Mouse (Mus musculus) layer of hippocampus, adult 18-20 months (tissue): ENCODE measurements around the gene Cyb561. TPM values are rescaled to one million over a fixed set of nuclear protein-coding genes. Genes with fewer than 3 reads are reported as not detected.

ENCODE experiments used
- DNase-seq, 2 experiments: peaks; one replicate each; pipeline ENCODE4 v3.0.0; 2022; ENCODE audit warnings: low spot score in 2 of 2
- long read RNA-seq: library from polyadenylated mRNA; stranded (forward); transcript quantifications from one replicate; pipeline ENCODE4 v2.0.0, GENCODE M21; 2021
- total RNA-seq, 2 experiments: library from RNA; stranded (reverse); gene quantifications; 2 replicates each; pipeline ENCODE4 v1.2.3; 2021

Gene Cyb561
- 10 to 100 TPM; 48.7 to 64.4 TPM for total RNA-seq
- long read RNA-seq, transcript Cyb561-201 (6 exons, 2,741 nt), result major isoform, 61 of 152 reads
- long read RNA-seq, partial matches to known transcripts, result 17 of 152 reads
- long read RNA-seq, other reads (novel, unspliced or antisense), result 73 of 152 reads

DNA sequence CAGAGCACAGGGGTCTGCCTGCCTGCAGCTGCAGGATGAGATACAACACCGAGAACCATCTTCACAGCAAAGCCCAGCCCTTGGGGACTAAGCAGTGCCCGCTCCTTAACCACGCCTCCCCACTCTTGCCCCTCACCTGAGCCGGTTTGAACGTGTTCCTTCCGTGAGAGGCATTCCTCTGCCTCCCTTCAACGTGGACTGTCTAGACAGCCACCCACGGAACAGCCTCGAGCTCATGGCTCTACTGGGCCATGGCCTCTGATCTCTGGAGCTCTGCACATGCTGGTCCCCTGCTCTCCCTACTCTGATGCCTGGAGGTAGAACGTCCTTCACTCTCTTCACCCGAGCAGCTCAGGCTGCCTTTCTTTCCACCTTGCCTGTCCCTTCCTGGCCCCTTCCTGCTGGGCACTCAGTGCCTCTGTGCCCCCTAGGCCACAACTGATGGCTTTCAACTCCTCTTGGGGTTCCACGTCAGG is at the start of gene Cyb561:
Gene Cyb561 (minus strand): TSS at position 426 of the 476 bp plus-strand sequence.
- no peak for DNase-seq

DNA sequence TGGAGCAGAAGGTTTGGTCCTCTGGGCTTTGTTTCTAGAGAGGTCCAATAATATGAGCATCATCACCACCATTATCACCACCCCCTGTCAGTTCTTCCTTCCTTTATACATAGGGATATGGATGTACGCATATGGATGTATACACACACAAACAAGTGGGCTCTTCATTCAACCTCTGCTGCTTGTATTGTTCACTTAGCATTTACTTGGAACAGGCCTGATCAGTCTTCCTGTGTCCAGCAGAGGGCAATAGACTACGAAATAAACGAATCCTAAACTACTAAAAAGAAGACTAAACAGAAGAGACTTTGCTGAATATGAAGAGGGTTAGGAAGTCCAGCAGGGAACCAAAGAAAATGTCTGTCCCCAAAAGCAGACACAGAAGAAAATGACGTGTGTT is 48.6 kb upstream of the Cyb561 start:
- DNase-seq, result peak in 1 of 2 experiments; percentile 68

DNA sequence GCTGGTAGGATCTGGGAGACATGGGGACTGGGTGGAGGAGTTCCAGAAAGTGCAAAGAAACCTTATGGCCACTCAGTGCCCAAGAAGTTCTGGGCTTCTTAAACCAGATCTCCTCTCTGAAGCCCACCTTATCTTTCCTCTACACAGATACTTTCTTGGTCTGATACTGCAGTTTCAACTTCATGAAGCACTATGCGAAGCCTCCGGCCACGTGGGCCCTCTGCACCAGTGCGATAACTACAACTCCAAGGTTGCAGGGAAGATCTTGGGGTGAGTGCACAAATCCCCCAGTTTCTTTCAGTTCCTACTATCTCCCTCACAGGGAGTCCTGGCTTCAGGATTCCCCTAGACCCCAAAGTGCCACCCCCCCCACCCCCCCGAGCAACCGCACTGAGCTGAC is 46.9 kb upstream of the Cyb561 start:
- DNase-seq, result no peak

DNA sequence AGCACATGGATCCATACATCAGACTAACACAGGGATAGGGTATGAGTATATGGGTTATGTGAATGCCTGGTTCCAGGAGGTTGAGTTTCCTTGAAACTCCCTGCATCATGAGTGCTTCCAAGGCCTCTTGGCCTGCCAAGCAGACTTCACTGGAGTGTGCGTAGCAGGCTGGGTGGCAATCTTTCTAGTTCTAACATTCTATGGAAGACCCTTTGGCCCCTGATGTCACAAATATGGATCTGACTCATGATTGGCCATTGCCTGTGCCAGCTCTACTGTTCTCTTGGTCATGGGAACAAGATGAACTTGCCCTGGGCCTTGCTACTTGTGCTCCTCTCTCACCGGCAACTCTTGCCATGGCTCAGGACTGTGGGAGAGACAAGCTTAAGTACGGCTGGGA is 41.2 kb upstream of the Cyb561 start, which contains the start of gene Ace3:
Gene Ace3 (plus strand): TSS at position 301 of the 400 bp plus-strand sequence.
- DNase-seq, result no peak

DNA sequence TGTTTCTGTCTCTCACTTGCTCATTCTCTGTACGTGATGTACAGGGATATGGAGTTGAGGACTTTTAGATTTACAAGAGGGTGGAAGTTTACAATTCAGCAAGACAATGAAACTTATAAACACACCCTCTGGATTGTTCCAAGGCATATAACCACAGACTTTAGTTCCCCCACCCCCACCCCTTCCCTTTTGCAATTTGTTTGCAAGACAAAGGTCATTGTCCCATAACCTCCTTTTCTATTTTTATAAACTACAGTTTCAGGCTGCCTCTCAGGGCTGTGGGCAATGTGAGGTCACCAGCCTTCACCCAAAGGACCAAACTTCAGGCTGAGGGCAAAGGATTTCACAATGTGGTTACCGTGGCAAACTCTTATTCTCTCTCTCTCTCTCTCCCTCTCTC is 37.1 kb upstream of the Cyb561 start:
- DNase-seq, result no peak

DNA sequence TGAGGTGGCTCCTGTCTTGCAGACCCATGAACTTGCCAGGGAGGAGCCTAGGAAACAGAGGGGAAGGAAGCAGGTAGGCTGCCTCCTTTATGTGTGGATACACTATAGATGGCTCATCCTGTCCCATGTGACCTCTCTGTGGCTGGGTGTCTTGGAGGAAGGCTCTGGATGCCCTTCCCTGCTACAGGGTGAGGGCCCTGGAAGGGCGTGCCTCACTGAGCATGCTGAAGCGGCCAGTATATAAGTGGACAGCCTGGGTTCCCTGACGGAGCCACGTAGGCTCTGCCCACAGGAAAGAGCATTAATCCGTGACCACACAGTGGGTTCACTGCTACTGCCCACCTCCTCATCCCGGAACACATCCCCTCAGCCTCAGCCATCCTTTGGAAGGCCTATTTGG is 36.3 kb upstream of the Cyb561 start:
- DNase-seq, result no peak

DNA sequence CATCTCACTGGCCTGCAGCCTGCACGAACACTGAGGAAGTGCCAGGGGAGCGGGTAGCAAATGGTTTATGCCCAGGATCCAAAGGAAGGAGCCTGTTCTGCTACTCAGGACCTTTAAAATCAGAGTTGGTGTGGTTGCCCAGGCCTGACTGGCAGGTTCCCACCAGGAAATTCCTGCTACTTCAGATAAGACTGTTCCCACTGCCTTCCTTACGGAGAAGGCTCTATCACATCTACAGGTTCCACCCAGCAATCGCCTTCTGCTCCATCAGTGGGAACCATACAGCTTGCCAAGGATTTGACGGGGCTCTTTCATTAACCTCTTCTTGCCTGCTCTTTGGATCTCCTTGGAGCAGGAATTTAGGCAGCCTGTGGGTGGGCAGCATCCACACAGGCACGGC is 34.3 kb upstream of the Cyb561 start:
- DNase-seq, result no peak

DNA sequence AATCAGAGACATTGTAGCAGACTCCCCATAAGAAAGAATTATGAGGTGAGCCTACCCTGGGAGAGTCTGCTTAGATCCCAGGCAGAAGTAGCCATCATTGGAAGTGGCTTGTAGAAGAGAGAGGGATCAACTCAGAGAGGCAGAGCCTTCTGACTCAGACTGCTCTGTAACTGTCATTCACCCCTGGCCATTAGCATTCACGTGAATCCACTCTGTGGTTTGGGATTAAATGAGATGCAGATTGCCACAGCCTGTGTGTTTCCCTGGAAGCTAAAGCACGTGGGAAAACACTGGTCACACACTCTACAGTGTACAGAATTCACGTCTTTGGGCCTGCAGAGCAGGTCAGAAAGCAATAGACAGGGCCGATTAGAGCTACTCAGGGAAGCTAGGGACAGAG is 31.3 kb upstream of the Cyb561 start:
- no peak for DNase-seq

DNA sequence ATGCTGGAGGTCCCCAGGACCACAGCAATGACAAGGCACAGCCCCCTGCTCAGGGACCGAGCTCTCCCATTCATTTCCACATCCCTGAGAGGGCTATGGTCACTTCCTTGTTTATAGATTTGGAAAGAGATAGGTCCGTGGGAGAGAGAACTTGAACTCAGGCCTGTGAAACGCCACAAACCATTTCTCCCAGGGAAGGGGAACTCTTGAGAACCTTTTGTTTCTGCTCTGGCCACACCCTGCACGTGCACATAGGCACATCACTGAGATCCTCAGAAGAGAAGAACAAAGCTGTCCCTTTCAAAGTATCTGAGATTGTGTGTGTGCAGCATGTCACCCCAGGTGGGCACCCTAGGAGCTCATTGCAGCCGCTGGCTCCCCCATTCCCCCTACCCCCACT is 25.5 kb upstream of the Cyb561 start:
- DNase-seq, result no peak

DNA sequence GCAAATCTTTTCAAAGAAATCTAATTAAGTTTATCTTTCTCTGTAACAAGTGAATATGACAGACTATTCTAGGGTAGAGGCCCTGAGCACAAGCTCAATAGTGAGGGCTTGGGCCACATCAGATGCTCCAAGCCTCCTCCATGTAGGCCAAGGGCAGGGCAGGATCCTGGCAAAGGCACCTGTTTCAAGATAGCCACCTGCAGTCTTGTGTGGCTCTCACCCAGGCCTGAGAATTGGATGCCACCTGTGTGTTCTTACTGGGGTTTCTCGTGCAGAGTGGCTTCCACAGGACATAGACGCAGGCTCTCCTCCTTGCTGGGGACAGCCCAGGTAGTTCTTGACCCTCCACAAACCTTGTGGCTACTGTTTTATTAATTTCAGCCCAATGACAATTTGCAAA is 25.1 kb upstream of the Cyb561 start:
- DNase-seq, result no peak

DNA sequence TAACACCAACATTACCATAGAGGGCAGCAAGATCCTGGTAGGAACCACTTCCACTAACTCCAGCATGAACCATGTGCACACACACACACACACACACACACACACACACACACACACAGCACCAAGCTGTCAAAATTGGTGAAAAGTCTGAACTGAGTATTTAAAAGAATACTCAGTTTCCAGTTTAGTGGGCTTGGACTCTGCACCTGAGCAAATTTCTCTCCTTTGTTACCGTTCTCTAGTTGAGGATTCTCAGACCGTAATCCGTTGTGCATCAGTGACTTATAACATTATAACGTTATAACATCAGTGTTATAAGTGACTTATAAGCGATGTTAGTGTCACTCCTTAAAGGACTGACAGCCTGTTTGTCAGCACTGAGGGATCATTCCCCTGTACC is 22.5 kb upstream of the Cyb561 start:
- DNase-seq, result no peak

DNA sequence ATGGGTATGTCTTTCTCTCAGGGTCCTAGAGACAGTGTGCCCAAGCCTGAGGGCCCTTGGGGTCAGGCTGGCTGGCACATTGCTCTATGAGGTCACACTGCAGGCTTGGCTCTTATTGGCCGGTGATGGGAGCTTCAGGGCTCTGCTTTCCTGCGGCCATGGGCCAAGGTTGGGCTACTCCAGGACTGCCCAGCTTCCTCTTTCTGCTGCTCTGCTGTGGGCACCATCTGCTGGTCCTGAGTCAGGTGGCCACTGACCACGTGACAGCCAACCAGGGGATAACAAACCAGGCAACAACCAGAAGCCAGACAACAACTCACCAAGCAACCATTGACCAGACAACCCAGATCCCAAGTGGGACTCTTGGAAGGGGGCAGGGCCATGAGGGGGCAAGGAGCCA is 21.9 kb upstream of the Cyb561 start:
- no peak for DNase-seq

DNA sequence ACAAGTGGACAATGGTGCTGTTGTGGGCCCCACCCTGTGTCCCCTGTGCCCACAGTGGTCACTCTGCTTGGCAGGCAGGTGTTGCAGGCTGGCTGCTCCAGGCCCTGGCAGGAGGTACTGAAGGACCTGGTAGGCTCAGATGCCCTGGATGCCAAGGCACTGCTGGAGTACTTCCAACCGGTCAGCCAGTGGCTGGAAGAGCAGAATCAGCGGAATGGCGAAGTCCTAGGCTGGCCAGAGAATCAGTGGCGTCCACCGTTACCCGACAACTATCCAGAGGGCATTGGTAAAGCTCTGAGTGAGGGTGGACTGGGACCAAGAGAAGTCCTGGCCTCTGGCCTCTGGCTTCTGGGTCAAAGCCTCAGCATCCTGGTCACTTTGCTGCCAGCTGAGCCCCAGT is 21.5 kb upstream of the Cyb561 start:
- DNase-seq, result no peak

DNA sequence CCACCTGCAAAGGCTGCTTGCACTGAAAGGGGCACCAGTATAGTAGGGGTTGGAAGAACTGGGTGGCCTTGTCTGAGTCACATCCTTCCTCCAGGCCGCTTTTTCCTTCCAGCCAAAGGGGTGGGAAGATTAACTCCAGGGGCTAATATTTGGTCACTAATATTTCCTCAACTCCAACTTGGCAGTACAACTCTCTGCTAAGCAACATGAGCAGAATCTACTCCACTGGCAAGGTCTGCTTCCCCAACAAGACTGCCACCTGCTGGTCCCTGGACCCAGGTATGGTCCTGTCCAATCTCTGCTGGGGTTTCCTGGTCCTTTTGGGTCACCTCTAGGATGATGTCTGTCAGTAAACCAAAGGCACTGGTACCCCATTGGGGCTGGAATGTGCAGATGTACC is 16.4 kb upstream of the Cyb561 start:
- DNase-seq, result peak in 1 of 2 experiments; percentile 22

DNA sequence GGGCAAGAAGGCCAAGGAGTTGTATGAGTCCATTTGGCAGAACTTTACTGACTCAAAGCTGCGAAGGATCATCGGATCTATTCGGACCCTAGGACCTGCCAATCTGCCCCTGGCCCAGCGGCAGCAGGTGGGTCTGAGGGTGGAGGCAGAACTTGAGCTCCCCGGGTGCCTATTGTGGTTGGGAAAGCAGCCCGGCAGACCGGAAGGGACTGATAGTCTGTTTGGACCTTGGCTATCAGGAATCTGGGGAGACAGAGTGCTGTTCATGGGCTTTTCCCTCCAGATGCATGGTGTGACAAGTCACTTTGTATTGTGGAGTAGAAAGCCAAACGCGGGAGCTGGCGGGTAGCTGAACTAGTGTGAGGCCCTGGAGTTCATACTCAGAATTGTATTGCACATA is 15.8 kb upstream of the Cyb561 start:
- no peak for DNase-seq

DNA sequence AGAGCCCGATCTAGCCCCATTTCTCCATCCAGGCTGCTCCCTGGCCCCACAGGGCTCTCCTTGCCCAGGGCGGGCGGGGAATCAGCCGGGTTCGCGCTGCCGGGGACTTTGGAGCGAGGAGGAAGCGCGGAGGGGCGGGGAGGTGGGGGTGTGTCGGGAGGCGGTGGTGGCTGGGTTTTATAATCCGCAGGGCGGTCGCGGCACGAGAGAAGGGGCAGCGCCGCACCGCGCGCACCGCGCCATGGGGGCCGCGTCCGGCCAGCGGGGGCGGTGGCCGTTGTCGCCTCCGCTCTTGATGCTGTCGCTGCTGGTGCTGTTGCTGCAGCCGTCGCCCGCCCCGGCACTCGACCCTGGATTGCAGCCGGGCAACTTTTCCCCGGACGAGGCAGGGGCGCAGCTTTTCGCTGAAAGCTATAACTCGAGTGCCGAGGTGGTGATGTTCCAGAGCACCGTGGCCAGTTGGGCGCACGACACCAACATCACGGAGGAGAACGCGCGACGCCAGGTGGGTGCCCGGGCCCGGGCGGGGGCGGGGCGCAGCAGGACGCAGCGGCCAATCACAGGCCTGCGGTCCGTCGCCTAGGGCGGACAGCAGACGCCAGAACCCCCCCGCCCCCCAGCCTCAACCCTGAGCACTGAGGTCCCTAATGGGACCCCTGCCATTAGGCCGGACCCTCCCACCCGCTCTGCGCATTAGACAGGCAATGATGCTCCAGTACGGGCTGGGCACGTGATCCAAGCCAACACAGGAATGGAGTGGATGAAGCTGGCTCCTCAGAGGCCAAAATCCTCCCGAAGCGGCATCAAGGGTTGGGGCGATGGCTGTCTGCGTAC is 14.8 kb upstream of the Cyb561 start, which contains the start of gene Ace:
Gene Ace (plus strand): TSS at position 205 of the 834 bp plus-strand sequence.
- DNase-seq, result no peak

DNA sequence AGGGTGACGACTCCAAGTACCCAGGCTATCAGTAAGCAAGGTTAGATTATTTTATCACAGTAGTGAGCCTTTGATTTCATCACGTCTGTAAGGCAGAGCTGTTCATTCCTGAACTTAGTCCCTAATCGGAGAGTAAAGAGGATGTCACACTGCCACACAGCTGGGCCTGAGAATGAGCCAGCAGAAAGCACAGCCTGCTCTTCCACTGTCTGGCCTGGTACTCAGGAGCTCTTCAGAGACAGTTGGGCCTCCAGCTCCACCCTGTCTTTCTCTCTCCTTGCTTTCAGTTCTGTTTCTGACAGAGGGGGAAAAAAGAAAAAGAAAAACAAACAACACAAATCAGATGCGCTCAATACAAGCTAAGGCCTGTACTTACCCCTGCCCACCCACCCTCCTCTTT is 13.2 kb upstream of the Cyb561 start:
- no peak for DNase-seq

DNA sequence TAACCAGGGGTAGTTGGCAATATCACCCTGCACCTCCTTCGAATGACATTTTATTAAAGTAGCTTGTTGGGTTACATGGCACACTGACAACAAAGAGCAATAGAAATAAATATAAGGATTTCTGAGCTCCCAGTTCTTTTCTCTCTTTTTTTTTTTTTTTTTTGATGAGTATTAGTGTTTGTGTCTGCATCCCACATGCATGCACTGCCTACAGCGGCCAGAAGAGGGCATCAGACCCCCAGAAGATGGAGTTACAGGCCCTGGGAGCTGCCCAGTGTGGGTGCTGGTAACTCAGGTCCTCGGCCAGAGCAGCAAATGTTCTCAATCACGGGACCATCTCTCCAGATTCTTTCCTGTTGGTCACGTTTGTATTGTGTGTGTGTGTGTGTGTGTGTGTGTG is 11.6 kb upstream of the Cyb561 start:
- DNase-seq, result no peak

DNA sequence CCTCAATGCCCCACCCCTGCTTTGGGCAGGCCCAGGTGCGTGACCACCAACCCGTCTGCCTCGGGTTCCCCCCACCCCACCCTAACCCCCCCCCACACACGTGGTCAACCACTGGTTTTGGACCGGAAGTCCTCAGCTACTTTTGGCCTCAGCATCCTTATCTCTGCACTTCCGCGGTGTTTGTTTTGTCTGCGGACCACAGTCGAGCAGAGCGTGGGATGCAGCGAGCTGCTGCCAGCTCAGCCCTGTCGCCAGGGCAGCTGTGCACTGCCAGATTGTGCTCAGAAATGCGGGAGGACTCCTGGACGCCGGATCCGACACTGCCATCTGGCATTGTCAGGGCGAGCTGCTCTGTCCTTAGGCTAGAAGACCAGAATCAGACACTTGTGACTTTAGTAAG is 6.2 kb upstream of the Cyb561 start:
- DNase-seq, result peak; percentile 25 to 39

DNA sequence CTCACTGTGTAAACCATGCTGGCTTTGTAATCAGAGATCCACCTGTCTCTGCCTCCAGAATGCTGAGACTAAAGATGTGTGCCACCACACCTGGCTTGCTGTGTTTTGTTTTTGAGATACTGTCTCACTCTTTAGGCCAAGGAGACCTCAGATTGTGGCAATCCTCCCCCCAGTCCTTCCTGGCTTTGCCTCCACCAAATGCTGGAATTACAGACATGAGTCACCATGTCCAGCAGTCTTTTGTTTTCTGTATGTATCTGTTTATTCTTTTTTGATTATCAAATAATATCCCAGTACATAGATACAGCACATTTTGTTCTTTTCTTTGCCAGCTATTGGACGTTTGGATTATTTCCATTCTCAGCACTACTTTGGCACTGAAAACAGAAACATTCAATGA is 5.4 kb upstream of the Cyb561 start:
- DNase-seq, result no peak

DNA sequence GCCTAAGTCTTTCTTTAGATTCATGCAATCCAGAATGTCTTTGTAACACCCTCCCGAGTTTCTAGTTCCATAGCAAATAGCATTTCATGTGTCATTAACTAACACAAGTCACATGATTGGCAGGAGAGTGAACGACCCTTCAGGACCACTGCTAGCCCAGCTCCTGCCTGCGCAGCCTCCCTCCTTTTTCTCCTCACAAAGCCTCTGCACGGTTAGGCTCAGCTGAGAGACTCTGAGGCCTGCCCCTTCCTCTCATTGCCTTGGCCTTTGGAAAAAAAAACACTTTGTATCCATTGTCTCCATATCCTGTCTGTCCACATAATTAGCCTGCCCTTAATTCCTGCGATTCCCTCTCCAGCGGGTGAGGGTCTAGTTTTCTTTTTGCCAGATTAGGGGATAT is 4.4 kb upstream of the Cyb561 start:
- DNase-seq, result no peak

DNA sequence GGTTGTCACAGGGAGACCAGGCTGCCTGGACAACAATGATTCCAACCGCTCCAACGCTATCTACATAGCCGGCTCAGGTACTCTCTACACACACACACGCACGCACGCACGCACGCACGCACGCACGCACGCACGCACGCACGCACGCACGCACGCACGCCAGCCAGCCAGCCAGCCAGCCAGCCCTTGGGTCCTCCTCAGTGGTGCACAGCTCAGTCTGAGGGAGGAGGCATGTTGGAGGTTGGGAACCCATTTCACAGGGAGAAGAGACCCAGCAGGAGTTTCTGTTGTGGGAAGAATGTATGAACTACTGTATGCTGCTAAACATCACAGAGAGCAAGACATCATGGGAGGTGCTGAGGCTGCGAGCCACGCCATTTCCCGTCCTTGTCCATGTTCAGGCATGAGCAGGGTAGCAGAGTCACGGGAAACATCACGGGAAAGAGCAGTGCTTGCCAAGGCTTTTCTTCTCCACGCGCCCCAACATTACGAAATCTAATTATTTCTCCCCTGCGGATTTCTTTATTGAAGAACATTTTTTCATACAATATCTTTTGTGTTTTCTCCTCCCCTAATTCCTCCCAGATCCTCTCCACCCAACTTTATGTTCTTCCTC is 2.8 kb upstream of the Cyb561 start:
- DNase-seq, result no peak
